In the genomic region with DNA sequence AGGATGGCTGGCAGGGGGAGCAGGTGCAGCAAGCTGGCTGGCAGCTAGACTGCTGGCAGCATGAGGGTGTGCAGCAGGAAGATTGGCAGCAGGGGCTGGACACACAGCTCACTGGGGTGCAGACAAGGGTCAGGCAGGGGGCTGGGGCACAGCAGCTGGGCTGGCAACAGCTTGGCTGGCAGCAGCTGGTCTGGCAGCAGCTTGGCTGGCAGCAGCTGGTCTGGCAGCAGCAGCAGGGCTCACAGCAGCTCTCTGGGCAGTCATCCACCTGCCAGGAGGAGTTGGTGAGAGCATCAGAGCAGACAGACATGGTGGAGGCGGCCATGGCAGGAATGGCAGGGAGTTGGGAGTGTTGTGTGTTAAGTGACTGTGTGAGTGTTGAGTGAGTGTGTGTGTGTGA, we compare ENCODE assay signal across 28 mouse cellular contexts. TPM values are rescaled to one million over a fixed set of nuclear protein-coding genes. Genes with fewer than 3 reads are reported as not detected.
A peak's percentile ranks its signal among the peaks of the same experiment; 100 is the strongest.
DNase-seq lines count a peak whose midpoint lies in the region; ATAC-seq lines count a peak whose summit lies in the region.
"Not testable (repeated sequence)": the region's sequence is repeated elsewhere in the genome, so short reads cannot be mapped to it uniquely, and the experiment has no call there.
"Had no signal": no experiment of that assay in that cellular context is flagged by ENCODE, and none has a peak within 500 bp of the region (broad histone marks: within the 10 kb centered on the region; RNA-seq: fewer than 3 reads in every experiment).

A gene (minus strand): TSS at position 325 of the 400 bp plus-strand sequence.

- not testable (repeated sequence) for H3K4me3 ChIP-seq in neural tube, embryonic 11.5 days (ENCODE audit: low read depth, low read length)

- H3K4me1 ChIP-seq in neural tube, embryonic 11.5 days (ENCODE audit: control insufficient read depth, insufficient read depth, low read length): not testable (repeated sequence)

- 63% methylated on average over 1 of the region's 1 CpGs for WGBS in neural tube, embryonic 11.5 days

- H3K27ac ChIP-seq in neural tube, embryonic 11.5 days (ENCODE audit: low read depth, low read length): not testable (repeated sequence)

- H3K4me2 ChIP-seq in neural tube, embryonic 11.5 days (ENCODE audit: low read depth): not testable (repeated sequence)

- ATAC-seq in neural tube, embryonic 11.5 days (ENCODE audit: insufficient read depth, low FRiP score, low TSS enrichment): not testable (repeated sequence)

- intact Hi-C loops in heart, postnatal 36 days (cut with DNase I); left cerebral cortex, postnatal 36 days (cut with DNase I): not testable (repeated sequence)

- DNase-seq in MN1 (ENCODE audit: low spot score): peak; percentile 42
- DNase-seq in cerebellum, postnatal 10 days: peak; percentile 26 to 31
- DNase-seq in heart, adult 9 months (ENCODE audit: low spot score in 2 of 2): peak; percentile 16 to 36
- DNase-seq in heart, postnatal 36 days: peak; percentile 13 to 21
- DNase-seq in left cerebral cortex, postnatal 36 days (ENCODE audit: low spot score in 2 of 2): peak; percentile 23
- DNase-seq in neural tube, embryonic 11.5 days (ENCODE audit: low spot score): peak; percentile 9

- not testable (repeated sequence) for H3K9me3 ChIP-seq in neural tube, embryonic 11.5 days (ENCODE audit: control insufficient read depth, low read length)

- H3K36me3 ChIP-seq in neural tube, embryonic 11.5 days (ENCODE audit: control insufficient read depth, insufficient read depth, low read length): not testable (repeated sequence)

- H3K27me3 ChIP-seq in neural tube, embryonic 11.5 days (ENCODE audit: control insufficient read depth, insufficient read depth, low read length): not testable (repeated sequence)

- not testable (repeated sequence) for H3K9ac ChIP-seq in neural tube, embryonic 11.5 days (ENCODE audit: low read length)

RNA-seq across cellular contexts. Expression of the gene that starts here (rescaled TPM):
- not detected for total RNA-seq in heart, postnatal 36 days (2021)
- not detected for total RNA-seq in left cerebral cortex, postnatal 36 days (2021)
- polyA plus RNA-seq in neural tube, embryonic 11.5 days (2014; fragmentation: Nextera tagmentation; extraction: Ambion mirVana): not detected in 2 replicates
- total RNA-seq: adrenal gland, adult 18-20 months; adrenal gland, postnatal 10 days; adrenal gland, postnatal 4 days; ES-E14; gastrocnemius, adult 18-20 months; gastrocnemius, postnatal 10 days; gastrocnemius, postnatal 36 days; granulocyte monocyte progenitor cell, adult 5-6 weeks; hematopoietic stem cell, adult 5-6 weeks had no signal
- polyA plus RNA-seq: embryonic facial prominence, embryonic 11.5 days; embryonic facial prominence, embryonic 14.5 days; forebrain, embryonic 10.5 days; forebrain, embryonic 13.5 days; forebrain, embryonic 16.5 days; heart, embryonic 10.5 days; heart, embryonic 13.5 days; heart, embryonic 16.5 days; hindbrain, embryonic 12.5 days; hindbrain, embryonic 15.5 days; intestine, embryonic 14.5 days; intestine, postnatal 0 days; Patski had no signal

Comparison
In these comparisons a context has a peak if more than half of its experiments do, and no peak if none do; other contexts are left out.
1. Peak in DNase-seq in heart, postnatal 36 days; RNA of the gene not detected or under 1 TPM.
2. Peak in DNase-seq in left cerebral cortex, postnatal 36 days; RNA of the gene not detected or under 1 TPM.
3. Peak in DNase-seq in neural tube, embryonic 11.5 days; RNA of the gene not detected or under 1 TPM.